Mouse (Mus musculus) adrenal gland, postnatal 10 days (tissue): ENCODE results near the gene Epha8. TPM values are rescaled to one million over a fixed set of nuclear protein-coding genes. Genes with fewer than 3 reads are reported as not detected.

Experiments
- DNase-seq: peaks from one replicate; pipeline ENCODE4 v3.0.0; 2021; ENCODE audit warnings: mixed read lengths
- total RNA-seq, 2 experiments: library from RNA; stranded (reverse); gene quantifications; 2 replicates each; pipeline ENCODE4 v1.2.3; 2021

Gene Epha8
- total RNA-seq, 2 experiments from 2014 or later: 0.12 to 0.30 TPM

DNA sequence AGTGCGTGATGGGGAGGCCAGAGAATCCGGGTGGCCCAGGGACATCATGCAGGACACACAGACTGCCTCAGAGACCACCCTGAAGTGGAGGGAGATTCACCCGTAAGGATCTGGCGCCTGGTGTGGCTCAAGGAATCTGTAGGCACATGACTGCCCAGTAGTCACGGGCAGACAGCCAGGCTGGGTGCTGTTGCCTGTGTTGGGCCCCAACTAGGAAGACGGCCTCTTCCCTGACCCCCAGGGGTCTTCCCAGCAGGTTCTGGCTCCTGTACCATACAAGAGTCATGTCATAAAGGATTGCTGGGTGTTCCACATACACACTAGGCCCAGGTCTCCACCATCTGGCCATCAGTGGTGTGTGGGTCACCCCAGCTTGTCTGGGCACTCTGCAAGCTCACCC, 2.1 kb downstream of the Epha8 start:
- no peak for DNase-seq

GRCm38 (mm10) chr4:136949266-136949989, 7.2 kb downstream of the Epha8 start:
- DNase-seq: no peak

GRCm38 (mm10) chr4:136945397-136945796, 11.2 kb downstream of the Epha8 start:
- no peak for DNase-seq

DNA sequence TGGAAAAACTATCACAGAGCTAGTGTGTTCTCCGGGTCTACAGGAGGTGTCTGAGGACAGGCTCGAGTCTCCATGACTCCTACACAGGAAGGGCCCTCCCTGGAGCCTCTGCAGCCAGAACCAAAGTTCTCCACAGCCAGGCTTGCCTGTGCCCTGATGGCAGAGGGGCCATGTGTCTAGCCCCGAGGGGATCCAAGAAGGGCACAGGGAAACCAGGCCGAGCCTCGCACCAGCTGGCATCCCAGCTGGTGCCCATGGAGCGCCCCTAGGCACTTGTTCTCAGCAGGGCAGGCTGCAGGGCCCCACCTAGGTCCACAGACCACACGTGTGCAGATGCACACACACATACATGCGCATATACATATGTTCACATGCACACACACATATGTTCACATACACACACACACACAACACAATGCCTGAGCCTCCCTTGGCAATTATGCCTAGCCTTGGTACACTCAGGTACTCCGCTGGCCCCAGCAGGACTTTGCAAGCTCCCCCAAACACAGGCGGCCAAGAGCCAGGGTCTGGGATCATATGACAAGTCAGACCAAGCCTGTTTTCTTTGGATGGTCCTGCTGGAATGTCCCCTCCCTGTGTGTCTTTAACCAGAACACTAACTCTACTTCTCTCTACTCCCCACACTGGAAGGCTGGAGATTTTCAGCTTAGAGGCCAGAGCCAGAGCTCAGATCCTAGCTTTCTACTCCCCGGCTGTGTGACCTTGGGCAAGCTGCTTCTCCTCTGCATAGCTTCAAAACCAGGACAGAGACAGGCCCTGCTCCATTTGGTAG, 11.9 kb downstream of the Epha8 start:
- peak; percentile 23 for DNase-seq

- no peak for DNase-seq
Measured at GRCm38 (mm10) chr4:136943175-136943574, 13.4 kb downstream of the Epha8 start.

DNA sequence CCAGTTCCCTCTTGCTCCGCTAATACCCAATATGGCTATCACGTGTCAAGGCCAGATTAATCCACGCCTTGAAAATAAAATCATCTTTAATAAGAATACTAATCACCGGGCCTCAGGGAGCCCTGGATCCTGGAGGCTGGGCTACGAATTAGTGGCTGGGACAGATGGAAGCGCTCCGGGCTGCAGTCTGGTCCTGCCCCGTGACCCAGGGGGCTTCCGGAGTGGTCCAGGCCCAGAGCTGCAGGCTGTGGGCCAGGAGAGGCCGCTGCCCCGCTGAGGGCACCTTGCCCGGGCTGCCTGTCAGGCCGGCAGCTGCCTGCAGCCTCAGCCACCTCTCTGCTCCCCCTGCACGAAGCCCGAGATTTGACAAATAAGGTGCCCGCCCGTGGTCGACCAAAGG, 13.9 kb downstream of the Epha8 start:
- DNase-seq: no peak

DNA sequence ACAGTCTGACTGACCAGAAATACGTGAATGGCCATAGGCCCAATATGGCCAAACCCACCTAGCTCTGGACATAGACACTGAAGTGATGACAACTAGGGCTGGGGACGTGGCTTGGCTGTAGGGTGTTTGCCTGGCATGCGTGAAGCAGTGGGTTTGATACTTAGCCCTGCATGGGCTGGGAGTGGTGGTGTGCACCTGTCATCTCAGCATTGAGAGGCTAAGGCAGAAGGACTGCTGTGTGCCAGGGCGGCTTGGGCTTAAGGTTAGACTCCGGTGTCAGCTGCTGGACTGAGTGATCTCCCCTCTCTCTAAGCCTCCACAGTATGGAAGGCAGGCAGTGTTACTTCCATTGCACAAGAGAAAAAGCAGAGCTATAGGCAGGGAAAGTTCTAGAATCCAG, 18.7 kb downstream of the Epha8 start:
- no peak for DNase-seq

DNA sequence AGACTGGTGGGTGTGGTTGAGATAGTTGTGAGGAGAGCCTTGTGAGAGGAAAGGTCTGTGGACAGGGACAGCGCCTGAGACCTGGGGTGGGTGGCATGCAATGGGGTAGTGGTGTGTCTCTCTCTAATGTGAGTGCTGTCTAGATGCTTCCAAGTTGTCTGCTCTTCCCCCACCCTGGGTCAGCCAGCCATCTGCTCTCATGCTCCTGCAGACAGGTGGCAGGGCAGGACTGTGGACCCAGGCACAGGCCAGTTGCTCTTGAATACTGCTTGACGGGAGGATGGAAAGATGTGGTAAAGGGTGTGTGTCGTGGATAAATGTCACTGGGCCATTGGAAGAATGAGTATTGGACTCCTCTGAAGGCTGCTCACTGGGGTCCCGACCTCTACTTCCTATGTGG, 19.3 kb downstream of the Epha8 start:
- DNase-seq: no peak

- DNase-seq: no peak
Measured at GRCm38 (mm10) chr4:136934746-136935613, 21.6 kb downstream of the Epha8 start.

DNA sequence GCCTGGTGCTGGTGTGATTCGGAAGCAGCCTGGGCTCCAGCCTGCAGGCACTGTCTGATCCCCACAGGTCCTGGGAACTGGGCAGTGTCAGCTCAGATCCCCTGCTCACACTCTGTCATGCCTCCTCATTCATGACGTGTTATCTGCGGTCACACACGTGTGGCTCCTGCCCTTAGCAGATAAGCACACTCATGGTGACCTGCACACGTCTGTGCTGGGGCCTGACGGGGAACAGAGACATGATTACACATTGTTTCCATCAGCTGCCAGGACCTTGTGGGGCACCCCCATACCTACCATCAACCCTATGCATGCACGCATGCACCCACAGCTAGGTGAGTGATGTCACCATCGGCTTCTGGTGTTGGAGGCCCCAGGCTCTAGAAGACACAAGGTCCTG, 26.1 kb downstream of the Epha8 start:
- DNase-seq: no peak

DNA sequence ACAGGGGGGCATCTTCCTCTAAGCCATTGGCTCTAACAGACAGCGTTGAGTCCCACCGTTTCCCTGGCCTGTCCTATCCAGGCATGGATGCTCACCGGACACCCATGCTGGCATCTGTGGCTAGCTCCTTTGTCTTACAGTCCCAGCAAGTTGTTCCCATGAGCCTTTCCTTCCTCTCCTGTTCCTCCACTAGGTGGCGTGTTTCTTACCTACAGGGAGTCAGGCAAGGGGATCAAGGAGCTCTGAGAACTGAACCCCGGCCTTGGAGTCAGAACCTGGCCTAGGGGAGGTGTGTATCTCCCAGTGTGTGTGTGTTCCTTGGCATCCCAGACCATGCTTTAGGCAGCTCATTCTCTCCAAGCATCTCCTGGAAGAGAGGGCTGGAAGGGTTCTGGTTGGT, 27.7 kb downstream of the Epha8 start:
- DNase-seq: peak; percentile 45

- no peak for DNase-seq
Measured at GRCm38 (mm10) chr4:136925804-136926203, 30.8 kb downstream of the Epha8 start.

- DNase-seq: peak; percentile 88
Measured at GRCm38 (mm10) chr4:136924529-136924928, 32.1 kb downstream of the Epha8 start.

DNA sequence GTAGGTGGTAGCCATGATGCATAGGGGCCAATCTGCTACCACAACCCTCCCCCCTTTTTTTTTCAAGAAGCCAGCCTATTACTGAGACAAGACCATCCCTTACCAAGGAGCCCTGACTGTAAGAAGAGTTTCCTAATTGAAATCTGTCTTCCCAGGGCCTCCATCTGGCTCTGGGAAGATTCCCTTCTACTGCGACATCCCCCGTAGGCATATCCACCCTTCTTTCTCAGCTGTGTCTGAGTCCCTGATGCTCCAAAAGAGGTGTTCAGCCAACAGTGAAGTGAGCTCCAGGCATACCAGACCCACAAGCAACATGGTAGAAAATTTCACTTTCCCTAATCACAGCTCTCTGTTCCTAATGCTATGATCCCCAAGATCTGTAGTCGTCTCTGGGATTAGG, 37.1 kb downstream of the Epha8 start:
- no peak for DNase-seq

DNA sequence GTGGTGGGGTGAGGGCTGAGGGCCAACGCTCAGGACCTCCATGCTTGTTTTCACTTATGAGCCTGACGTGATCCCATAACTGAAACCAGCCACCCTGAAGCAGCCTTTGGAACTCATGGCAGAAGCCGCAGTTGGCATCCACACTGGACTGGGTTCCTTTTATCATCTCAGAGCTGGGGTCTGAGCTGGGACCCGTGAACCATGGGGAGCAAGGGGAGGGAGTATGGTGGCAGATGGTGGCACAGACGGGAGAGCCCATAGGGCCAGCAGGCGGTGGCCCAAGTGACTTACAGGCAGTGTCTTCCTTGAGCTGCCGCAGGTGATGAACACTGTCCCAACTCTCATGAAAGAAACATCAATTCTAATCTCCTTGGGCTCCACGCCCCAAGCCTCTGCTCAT, 37.8 kb downstream of the Epha8 start:
- no peak for DNase-seq

GRCm38 (mm10) chr4:136917165-136917524, 39.5 kb downstream of the Epha8 start:
- no peak for DNase-seq

- DNase-seq: no peak
Measured at GRCm38 (mm10) chr4:136916359-136917164, 40.1 kb downstream of the Epha8 start.

GRCm38 (mm10) chr4:136912841-136913240, 43.8 kb downstream of the Epha8 start:
- no peak for DNase-seq

DNA sequence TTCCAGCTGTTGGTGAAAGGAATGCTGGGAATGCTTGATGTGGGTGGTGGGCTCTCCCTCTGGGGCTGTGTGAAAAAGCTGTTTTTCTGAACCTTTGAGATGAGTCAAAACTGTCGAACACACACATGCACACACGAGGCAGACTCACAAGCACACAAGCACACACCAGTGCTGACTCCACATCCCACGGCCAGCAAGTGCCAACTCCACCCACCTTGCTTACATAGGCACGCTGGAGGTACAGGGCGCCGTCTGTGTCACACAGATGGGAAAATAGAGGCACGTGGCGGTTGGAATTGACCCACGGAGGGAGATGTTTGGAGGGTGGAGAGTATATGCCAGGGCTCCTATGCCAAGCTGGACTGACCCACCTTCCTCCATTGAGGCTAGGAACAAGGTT, 44.8 kb downstream of the Epha8 start:
- DNase-seq: no peak

- no peak for DNase-seq
Measured at GRCm38 (mm10) chr4:136911211-136911646, 45.4 kb downstream of the Epha8 start.

- DNase-seq: no peak
Measured at GRCm38 (mm10) chr4:136907809-136908208, 48.8 kb downstream of the Epha8 start.

DNA sequence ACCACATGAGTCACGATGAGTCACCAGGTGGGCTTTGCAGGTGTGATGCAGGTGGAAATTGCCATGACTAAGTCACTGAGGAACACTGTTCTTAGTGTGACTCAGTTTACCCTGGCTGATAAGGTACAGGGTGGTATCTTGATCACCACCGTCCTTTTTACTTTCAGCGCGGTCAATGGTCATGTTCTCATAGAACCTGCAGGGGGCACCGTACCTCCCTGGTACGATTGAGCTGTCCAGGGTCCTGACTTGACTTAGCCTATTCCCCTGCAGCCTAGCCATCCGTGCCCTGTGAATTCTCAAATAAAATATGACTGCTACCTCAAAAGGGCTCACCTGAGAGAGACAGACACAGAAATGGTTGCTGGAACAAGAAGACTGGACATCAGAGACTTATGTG, 49.6 kb downstream of the Epha8 start:
- DNase-seq: peak; percentile 77
